Mouse (Mus musculus): ENCODE data around the gene Kif13a. TPM values are rescaled to one million over a fixed set of nuclear protein-coding genes. Genes with fewer than 3 reads are reported as not detected.

The Kif13a gene
- polyA plus RNA-seq, 1 experiment: 38.5 TPM

GRCm38 (mm10) chr13:46934116-46934515, 4.4 kb upstream of the Kif13a start:
- 89% methylated on average over 10 of the region's 10 CpGs for WGBS
- DNase-seq: no peak
- Histone ChIP-seq H3K27me3 (ENCODE audit: control insufficient read depth, insufficient read depth, low read length) (no peaks in the 10 kb centered on the region), H3K4me3 (replicated peaks; ENCODE audit: insufficient read depth, low read depth, low read length) (no peak overlapping the region), H3K4me1 (ENCODE audit: control insufficient read depth, insufficient read depth, low read length) (peaks cover 2% of the 10 kb centered on the region; the same call in 1 of the 2 replicates), H3K27ac (ENCODE audit: insufficient read depth, low read length) (no peak overlapping the region)
- TF ChIP-seq CTCF (IDR thresholded peaks at IDR 0.05; ENCODE audit: borderline replicate concordance, insufficient read depth, low read depth, low read length) (no peak), POLR2A (IDR thresholded peaks at IDR 0.05; ENCODE audit: borderline replicate concordance, insufficient read depth, low read length) (no peak)

DNA sequence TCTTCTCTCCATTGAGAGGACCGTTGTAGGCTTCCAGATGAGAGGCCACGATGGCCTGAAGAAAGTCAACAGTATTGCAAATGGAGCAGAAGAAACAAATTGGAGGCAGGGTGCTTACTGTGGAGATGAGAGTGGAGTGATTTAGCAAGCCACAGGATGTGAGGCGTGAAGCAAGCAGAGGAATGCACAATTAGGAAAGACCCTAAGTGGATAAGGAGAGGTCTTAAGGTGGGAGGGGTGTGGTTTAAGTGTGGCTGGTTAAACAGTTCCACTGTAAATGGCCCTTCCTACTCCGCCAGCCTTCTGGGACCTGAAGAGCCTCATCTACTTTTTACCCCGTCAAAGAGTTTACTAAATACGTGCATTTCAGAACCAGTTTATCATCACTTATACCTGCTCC, 3.2 kb upstream of the Kif13a start:
- no peak overlapping the region for H3K27ac ChIP-seq (ENCODE audit: insufficient read depth, low read length)
- TF ChIP-seq POLR2A (IDR thresholded peaks at IDR 0.05; ENCODE audit: borderline replicate concordance, insufficient read depth, low read length) (no peak), CTCF (IDR thresholded peaks at IDR 0.05; ENCODE audit: borderline replicate concordance, insufficient read depth, low read depth, low read length) (no peak)
- H3K4me1 ChIP-seq (ENCODE audit: control insufficient read depth, insufficient read depth, low read length): peaks cover 2% of the 10 kb centered on the region; the same call in 1 of the 2 replicates
- no peak overlapping the region for H3K4me3 ChIP-seq (replicated peaks; ENCODE audit: insufficient read depth, low read depth, low read length)
- no peak for DNase-seq
- H3K27me3 ChIP-seq (ENCODE audit: control insufficient read depth, insufficient read depth, low read length): no peaks in the 10 kb centered on the region
- WGBS: 84% methylated on average over 6 of the region's 6 CpGs

DNA sequence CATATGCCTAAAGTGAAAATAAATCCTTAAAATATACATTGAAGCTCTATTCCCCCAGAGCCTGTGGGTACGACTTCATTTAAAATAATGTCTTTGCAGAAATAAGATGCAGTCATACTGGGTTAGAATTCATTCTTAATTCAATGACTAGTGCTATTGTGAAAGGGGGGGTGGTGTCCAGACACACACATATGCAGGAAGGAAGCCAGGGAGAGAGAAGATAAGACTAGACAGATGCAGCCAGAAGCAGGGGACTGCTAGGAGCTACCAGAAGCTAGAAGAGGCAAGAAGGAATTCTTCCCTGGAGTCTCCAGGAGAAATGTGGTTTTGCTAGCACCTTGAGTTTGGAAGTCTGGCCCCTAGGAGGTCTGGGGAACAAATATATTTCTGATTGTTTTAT, 2.4 kb upstream of the Kif13a start:
- Histone ChIP-seq H3K4me1 (ENCODE audit: control insufficient read depth, insufficient read depth, low read length) (peaks cover 7% of the 10 kb centered on the region; the same call in 1 of the 2 replicates), H3K4me3 (replicated peaks; ENCODE audit: insufficient read depth, low read depth, low read length) (no peak overlapping the region), H3K27me3 (ENCODE audit: control insufficient read depth, insufficient read depth, low read length) (no peaks in the 10 kb centered on the region), H3K27ac (ENCODE audit: insufficient read depth, low read length) (no peak overlapping the region)
- 91% methylated on average over 1 of the region's 1 CpGs for WGBS
- DNase-seq: no peak
- TF ChIP-seq POLR2A (IDR thresholded peaks at IDR 0.05; ENCODE audit: borderline replicate concordance, insufficient read depth, low read length) (no peak), CTCF (IDR thresholded peaks at IDR 0.05; ENCODE audit: borderline replicate concordance, insufficient read depth, low read depth, low read length) (no peak)

GRCm38 (mm10) chr13:46930659-46931046, 986 bp upstream of the Kif13a start:
- H3K4me1 ChIP-seq (ENCODE audit: control insufficient read depth, insufficient read depth, low read length): peaks cover 18% of the 10 kb centered on the region
- no peak for DNase-seq
- TF ChIP-seq CTCF (IDR thresholded peaks at IDR 0.05; ENCODE audit: borderline replicate concordance, insufficient read depth, low read depth, low read length) (no peak), POLR2A (IDR thresholded peaks at IDR 0.05; ENCODE audit: borderline replicate concordance, insufficient read depth, low read length) (no peak)
- no peaks in the 10 kb centered on the region for H3K27me3 ChIP-seq (ENCODE audit: control insufficient read depth, insufficient read depth, low read length)
- H3K27ac ChIP-seq (ENCODE audit: insufficient read depth, low read length): no peak overlapping the region
- WGBS: under 1% methylated on average over 15 of the region's 15 CpGs
- peak overlapping the region; percentile 79 for H3K4me3 ChIP-seq (replicated peaks; ENCODE audit: insufficient read depth, low read depth, low read length)

DNA sequence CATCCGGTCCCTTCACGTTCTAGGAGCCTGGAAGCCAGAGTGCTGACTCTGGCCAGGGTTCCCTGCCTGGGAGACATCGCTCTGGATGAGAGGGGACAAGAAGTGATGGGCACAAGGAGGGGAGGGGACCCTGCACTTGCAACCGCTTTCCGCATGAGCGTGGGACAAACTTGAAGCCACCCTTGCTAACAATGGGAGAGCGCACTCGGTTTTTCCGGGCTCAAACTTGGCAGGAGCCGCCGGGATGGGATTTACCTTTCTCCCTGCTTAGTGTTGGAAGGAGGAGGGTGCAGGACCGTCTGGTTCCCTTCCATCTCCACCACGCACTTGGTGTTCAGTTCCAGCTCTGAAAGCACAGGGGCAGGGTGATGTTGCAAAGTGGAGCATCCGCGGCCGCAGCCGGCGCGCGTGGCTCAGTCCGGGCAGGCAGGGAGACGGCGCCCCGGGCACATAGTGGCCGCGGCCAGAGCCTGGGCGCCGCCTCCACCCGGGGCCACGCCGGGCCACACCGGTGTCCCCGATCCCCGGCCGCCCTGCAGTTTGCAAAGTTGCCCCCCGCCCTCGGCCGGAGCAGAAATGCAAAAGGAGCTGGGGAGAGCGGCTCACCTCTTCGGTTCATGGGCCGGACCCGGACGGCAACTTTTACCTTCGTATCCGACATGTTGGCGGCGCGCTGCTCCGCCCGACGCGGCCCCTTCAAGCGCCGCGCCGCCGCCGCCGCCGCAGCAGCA, 541 bp downstream of the Kif13a start:
- peak; percentile 74 to 81 for DNase-seq
- Histone ChIP-seq H3K4me3 (replicated peaks; ENCODE audit: insufficient read depth, low read depth, low read length) (peak overlapping the region; percentile 93), H3K27ac (ENCODE audit: insufficient read depth, low read length) (peak overlapping the region; percentile 57), H3K4me1 (ENCODE audit: control insufficient read depth, insufficient read depth, low read length) (peaks cover 21% of the 10 kb centered on the region), H3K27me3 (ENCODE audit: control insufficient read depth, insufficient read depth, low read length) (no peaks in the 10 kb centered on the region)
- whole genome bisulfite sequencing: 1% methylated on average over 60 of the region's 60 CpGs
- TF ChIP-seq POLR2A (IDR thresholded peaks at IDR 0.05; ENCODE audit: borderline replicate concordance, insufficient read depth, low read length) (peak; percentile 37; the same call in 1 of the 2 replicates), CTCF (IDR thresholded peaks at IDR 0.05; ENCODE audit: borderline replicate concordance, insufficient read depth, low read depth, low read length) (no peak)

GRCm38 (mm10) chr13:46928404-46928803, 1.3 kb downstream of the Kif13a start:
- peak overlapping the region; percentile 93 for H3K4me3 ChIP-seq (replicated peaks; ENCODE audit: insufficient read depth, low read depth, low read length)
- 17% methylated on average over 5 of the region's 5 CpGs for WGBS
- peak overlapping the region; percentile 57; the same call in 1 of the 2 replicates for H3K27ac ChIP-seq (ENCODE audit: insufficient read depth, low read length)
- no peak for DNase-seq
- H3K4me1 ChIP-seq (ENCODE audit: control insufficient read depth, insufficient read depth, low read length): peaks cover 21% of the 10 kb centered on the region
- TF ChIP-seq CTCF (IDR thresholded peaks at IDR 0.05; ENCODE audit: borderline replicate concordance, insufficient read depth, low read depth, low read length): no peak
- no peak for TF ChIP-seq POLR2A (IDR thresholded peaks at IDR 0.05; ENCODE audit: borderline replicate concordance, insufficient read depth, low read length)
- H3K27me3 ChIP-seq (ENCODE audit: control insufficient read depth, insufficient read depth, low read length): no peaks in the 10 kb centered on the region

DNA sequence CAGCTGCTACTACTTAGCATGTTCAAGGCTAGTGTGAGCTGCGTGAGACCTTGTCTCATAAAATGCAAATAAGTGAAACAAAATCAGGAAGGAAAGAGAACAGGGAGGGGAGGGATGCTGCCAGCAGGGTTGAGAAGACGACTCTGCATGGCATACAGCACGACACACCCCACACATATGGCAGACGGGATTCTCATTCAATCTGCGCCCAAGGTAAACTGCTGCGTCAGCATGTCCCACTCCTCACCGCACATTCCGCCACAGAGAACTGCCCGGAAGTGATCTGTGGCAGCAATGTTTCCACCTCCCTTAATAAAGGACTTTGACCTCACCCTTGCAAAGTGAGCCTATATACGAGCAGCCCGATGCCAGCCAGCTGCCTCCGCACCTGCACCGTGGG, 4.0 kb downstream of the Kif13a start:
- WGBS: 67% methylated on average over 13 of the region's 13 CpGs
- no peak overlapping the region for H3K4me3 ChIP-seq (replicated peaks; ENCODE audit: insufficient read depth, low read depth, low read length)
- peaks cover 21% of the 10 kb centered on the region for H3K4me1 ChIP-seq (ENCODE audit: control insufficient read depth, insufficient read depth, low read length)
- H3K27ac ChIP-seq (ENCODE audit: insufficient read depth, low read length): no peak overlapping the region
- TF ChIP-seq POLR2A (IDR thresholded peaks at IDR 0.05; ENCODE audit: borderline replicate concordance, insufficient read depth, low read length): no peak
- TF ChIP-seq CTCF (IDR thresholded peaks at IDR 0.05; ENCODE audit: borderline replicate concordance, insufficient read depth, low read depth, low read length): no peak
- H3K27me3 ChIP-seq (ENCODE audit: control insufficient read depth, insufficient read depth, low read length): no peaks in the 10 kb centered on the region
- no peak for DNase-seq

GRCm38 (mm10) chr13:46921559-46921958, 8.1 kb downstream of the Kif13a start:
- no peaks in the 10 kb centered on the region for H3K27me3 ChIP-seq (ENCODE audit: control insufficient read depth, insufficient read depth, low read length)
- H3K4me1 ChIP-seq (ENCODE audit: control insufficient read depth, insufficient read depth, low read length): peaks cover 14% of the 10 kb centered on the region
- WGBS: 73% methylated on average over 8 of the region's 8 CpGs
- H3K27ac ChIP-seq (ENCODE audit: insufficient read depth, low read length): no peak overlapping the region
- TF ChIP-seq CTCF (IDR thresholded peaks at IDR 0.05; ENCODE audit: borderline replicate concordance, insufficient read depth, low read depth, low read length): no peak
- no peak for TF ChIP-seq POLR2A (IDR thresholded peaks at IDR 0.05; ENCODE audit: borderline replicate concordance, insufficient read depth, low read length)
- no peak overlapping the region for H3K4me3 ChIP-seq (replicated peaks; ENCODE audit: insufficient read depth, low read depth, low read length)
- DNase-seq: no peak

Data from cerebellum, adult 2 months (tissue).